Mouse (Mus musculus): Measurements from ENCODE around the gene Exosc1. TPM values are rescaled to one million over a fixed set of nuclear protein-coding genes. Genes with fewer than 3 reads are reported as not detected.
"Not testable (repeated sequence)": the region's sequence is repeated elsewhere in the genome, so short reads cannot be mapped to it uniquely, and the experiment has no call there.

Gene Exosc1
- total RNA-seq, 2 experiments from 2014 or later = 14.1 to 21.0 TPM

DNA sequence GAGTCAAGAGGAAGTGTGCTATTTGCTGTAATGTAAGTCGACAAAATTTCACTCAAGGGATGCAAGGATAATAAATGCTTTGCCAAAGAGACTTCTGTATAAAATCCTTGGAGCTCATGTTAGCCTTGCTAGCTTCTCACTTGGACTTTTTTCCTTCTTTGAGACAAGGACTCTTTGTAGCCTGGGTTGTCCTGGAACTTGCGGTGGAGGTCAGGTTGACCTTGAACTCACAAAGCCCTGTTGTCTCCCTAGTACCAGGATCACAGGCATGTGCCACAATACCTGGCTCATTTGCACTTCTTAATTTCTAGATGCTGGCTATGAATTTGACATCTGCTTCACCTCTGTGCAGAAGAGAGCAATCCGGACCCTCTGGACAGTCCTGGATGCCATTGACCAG lies 17.9 kb downstream of the Exosc1 start:
- ATAC-seq (replicated peaks; ENCODE audit: low FRiP score, poor library complexity, severe bottlenecking) = no peak

DNA sequence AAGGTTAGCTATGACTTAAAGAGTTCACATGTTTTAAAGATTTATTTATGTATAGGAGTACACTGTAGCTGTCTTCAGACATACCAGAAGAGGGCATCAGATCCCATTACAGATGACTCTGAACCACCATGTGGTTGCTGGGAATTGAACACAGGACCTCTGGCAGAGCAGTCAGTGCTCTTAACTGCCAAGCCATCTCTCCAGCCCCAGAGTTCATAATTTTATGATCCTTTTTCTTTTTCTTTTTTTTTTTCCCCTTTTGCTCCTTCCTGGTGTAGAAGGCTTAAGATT lies 18.7 kb downstream of the Exosc1 start:
- ATAC-seq (replicated peaks; ENCODE audit: low FRiP score, poor library complexity, severe bottlenecking) = not testable (repeated sequence)

GRCm38 (mm10) chr19:41913774-41914591 lies 19.2 kb downstream of the Exosc1 start:
- no peak for ATAC-seq (replicated peaks; ENCODE audit: low FRiP score, poor library complexity, severe bottlenecking)

DNA sequence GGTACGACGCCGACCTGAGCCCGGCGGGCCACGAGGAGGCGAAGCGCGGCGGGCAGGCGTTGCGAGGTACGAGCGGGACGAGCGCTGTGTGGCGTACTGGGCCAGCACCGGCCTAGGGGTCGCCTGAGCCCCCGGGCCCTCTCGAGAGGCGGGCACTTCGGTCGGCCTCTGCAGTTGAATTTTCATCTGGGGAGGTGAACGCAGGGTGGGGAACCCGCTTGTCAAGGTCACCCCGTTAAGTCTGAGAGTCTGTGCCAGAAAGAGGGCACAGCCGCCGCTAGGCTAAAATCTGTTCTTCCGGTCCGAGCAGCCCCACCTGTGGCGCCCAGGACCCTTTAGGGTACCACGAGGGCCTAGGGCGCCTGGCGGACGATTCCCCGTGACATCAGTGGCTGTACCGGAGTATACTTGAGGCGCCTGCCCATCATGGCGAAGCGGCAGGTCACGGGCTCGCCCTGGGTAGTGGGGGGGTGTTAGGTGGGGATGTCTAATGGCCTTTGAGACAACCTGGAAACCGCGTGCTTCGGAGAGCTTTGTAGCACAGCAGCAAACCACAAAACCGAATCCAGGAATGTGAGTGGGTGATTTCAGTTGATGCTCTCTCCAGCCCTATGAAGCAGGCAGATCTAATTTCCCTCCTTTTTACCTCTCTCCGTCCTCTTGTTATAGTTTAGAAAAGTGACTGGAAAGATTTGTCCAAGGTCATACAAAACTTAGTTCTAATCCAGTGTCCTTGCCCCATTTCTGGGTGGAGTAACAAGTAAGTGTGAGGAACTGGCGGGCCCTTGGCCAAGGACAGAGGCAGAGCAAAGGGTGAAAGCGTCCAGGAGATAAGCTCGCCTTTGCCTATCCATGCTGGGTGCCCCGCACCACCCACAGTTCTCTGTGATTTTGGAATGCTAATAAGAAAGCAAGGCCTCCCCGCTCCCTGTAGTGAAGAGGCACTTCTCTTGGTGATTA lies 20.8 kb downstream of the Exosc1 start:
- no peak for ATAC-seq (replicated peaks; ENCODE audit: low FRiP score, poor library complexity, severe bottlenecking)

DNA sequence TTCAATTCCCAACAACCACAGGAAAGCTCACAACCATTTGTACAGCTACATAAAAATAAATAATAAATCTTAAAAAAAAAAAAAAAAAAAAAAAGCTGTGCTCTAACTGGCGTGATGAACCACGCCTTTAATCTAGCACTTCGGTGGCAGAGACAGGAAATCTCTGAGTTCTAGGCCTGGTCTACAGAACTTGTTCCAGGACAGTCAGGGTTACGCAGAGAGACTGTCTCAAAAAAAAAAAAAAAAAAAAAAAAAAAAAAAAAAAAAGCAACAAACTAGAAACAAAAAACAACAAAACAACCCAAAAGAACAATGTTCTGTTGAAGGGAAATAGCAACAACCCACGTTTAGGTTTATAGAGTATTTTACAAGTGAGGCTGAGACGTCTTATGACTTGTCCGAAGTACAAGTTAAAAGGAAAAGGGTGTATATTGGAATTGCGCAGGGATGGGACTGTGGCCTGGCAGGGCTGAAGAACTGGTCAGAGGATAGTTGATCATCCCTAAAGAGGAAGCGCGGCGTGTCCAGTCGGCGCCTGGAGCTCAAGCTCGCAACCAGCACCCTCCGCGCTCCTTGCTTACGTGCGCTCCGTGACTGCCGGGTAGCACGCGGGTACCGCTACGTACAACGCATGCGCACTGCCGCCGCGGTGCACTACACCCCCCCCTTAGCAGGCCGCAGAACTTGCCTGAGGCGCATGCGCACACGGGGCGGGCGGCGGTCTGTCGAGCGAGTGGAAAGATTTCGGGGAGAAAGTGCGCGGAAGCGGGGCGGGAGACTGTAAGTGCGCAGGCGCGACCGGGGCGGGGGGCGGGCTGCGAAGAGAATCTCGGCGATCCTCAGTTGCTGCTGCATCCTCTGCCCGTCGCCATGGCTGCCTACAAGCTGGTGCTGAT lies 21.8 kb downstream of the Exosc1 start, which contains the start of gene Pgam1:
Gene Pgam1 (plus strand): TSS at position 746 of the 896 bp plus-strand sequence.
- ATAC-seq (replicated peaks; ENCODE audit: low FRiP score, poor library complexity, severe bottlenecking) = peak; percentile 93

GRCm38 (mm10) chr19:41910396-41910795 lies 22.8 kb downstream of the Exosc1 start:
- no peak for ATAC-seq (replicated peaks; ENCODE audit: low FRiP score, poor library complexity, severe bottlenecking)

DNA sequence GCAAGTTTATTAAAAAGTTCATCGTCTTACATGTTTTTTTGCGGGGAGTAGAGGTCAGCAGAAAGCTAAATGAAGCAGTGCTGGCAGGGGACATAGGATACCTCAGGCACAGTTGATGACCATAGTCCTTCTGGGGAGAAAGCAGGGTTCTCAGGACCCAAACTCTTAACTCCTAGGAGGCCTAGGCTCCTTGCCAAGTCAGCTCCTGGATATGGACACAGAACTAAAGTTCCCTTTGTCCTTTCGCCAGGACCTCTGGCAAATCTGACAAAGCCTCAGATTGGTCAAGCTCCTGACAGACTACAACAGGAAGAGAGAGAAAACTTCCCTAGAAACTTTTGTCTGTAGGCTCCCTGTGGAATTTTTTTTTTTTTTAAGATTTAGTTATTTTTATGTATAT lies 24.5 kb downstream of the Exosc1 start:
- no peak for ATAC-seq (replicated peaks; ENCODE audit: low FRiP score, poor library complexity, severe bottlenecking)

DNA sequence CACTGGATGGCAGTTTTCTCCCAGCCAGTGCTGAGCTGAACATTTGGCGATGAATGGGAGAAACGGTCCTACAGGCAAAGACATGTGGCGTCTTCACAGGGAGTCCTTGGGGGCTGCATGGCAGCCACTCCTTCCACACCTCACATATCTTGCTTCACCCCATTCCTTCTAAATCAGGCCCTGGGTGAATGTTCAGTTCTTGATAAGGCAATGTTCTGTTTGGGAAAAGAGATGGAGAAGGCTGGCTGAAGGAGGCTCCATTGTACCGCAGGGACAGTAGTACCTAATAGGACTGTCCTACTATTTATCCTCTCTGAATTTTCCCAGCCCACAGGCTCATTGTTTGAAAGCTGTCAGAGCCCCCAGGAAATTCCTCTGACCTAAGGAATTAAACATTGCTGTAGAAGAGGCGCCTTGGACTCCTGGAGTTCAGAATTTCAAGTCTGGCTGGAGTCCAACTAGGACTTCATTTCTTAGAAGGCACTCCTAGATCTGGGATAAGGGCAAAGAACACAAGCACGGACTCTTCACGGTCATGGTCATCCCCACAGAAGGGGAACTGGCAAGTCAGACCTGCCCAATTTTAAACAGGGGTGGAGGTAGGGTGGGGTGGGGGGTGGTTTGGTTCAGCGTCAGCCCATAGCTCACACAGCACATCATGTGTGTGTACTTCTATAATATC lies 26.0 kb downstream of the Exosc1 start:
- no peak for ATAC-seq (replicated peaks; ENCODE audit: low FRiP score, poor library complexity, severe bottlenecking)

GRCm38 (mm10) chr19:41906311-41907078 lies 26.7 kb downstream of the Exosc1 start:
- ATAC-seq (replicated peaks; ENCODE audit: low FRiP score, poor library complexity, severe bottlenecking) = no peak

DNA sequence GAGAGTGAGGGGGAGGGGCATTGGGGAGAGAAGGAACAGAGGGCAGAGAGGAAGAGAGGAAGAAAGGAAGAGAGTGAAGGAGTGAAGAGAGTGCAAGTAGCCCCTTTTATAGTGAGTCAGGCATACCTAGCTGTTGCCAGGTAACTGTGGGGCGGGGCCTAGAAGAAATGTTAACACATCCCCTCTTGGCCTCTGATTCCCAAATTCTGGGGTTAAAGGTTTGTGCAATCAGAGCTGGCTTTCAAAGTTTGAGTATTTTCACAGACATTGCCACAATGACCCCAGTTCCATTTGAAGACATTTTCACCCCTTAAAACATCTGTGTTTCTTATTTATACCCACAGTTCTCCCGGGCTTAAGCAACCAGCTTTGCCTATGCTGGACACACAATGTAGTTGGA lies 28.0 kb downstream of the Exosc1 start:
- ATAC-seq (replicated peaks; ENCODE audit: low FRiP score, poor library complexity, severe bottlenecking) = no peak

DNA sequence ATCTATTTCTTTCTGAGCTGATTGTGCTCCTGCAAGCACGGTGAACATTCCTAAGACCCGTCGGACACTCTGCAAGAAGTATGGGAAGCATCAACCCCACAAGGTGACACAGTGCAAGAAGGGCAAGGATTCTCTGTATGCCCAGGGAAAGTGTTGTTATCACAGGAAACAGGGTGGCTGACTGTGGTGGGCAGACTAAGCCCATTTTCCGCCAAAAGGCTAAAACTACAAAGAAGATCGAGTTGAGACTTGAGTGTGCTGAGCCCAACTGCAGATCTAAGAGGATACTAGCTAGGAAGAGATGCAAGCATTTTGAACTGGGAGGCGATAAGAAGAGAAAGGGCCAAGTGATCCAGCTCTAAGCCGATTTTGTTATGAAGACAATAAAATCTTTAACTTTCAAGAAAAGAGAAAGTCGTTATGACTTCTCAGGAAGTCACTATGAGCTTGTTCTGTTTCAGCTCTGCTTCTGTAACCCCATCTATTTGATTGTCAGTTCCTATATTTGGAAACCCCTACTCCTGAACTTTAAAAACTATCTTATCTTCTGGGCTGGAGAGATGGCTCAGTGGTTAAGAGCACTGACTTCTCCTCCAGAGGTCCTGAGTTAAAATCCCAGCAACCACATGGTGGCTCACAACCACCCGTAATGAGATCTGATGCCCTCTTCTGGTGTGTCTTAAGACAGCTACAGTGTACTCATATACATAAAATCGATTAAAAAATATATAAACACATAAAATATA lies 30.2 kb downstream of the Exosc1 start:
- no peak for ATAC-seq (replicated peaks; ENCODE audit: low FRiP score, poor library complexity, severe bottlenecking)

DNA sequence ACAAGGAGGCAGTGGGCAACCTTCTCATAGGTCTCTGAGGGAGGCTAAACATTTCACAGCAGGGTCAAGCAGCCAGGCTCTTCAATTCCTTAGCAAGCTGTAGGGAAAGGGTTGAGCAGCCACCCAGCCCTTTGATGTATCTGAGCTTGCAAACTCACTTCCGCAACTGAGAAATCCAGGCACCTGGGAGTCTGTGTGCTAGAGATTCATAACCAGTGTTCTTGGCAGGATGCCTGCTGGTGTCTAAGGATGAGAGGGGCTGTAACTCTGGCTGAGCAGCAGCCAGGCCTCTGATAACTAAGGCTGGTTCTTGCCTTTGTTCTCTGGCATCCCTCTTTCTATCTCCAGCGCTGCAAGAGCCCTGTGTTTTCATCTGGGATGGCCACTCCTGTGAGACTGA lies 31.5 kb downstream of the Exosc1 start:
- ATAC-seq (replicated peaks; ENCODE audit: low FRiP score, poor library complexity, severe bottlenecking) = no peak

DNA sequence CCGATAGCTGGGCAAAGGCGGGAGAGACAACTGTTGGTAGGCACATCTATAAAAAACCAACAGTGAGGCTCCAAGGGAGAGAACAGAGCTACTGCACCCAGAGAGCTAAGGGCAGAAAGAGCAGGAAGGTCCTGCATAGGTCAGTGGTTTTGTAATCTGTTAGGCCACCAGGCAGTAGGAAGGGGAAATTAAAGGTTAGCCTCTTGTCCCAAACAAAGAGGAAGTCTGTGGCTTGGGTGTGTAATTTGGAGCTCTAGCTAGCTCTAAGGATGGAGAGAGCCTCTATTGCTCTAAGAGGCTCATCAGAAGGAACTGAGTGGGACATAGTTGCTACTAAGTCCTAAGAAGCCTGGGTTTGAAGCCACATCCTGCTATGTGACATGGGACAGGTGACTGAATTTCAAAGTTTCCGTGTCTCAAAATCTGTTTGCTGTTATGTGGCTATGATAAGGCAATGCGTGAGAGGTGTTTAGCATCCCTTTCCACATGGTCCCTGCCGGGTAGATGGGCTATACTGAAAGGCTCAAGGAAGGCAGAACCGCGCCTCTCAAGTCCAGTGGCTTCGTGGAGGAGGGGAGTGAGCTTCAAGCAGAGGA lies 32.6 kb downstream of the Exosc1 start:
- no peak for ATAC-seq (replicated peaks; ENCODE audit: low FRiP score, poor library complexity, severe bottlenecking)

- ATAC-seq (replicated peaks; ENCODE audit: low FRiP score, poor library complexity, severe bottlenecking) = 0 out of 2 replicates have a peak, but pooled peaks have one; percentile 47
These were observed 34.4 kb downstream of the Exosc1 start for GRCm38 (mm10) chr19:41898860-41899259.

DNA sequence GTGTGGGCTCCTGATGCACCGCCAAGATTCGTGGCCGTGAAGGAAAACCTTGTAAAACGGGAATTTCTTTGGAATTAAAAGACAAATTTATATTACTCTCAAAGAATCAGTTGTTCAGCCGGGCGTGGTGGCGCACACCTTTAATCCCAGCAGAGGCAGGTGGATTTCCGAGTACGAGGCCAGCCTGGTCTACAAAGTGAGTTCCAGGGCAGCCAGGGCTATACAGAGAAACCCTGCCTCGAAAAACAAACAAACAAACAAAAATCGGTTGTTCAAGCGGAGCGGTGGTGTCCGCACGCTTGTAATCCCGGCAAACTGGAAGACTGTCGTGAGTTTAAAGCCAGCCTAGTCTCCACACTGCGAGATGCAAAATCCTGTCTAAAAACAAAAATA lies 36.9 kb downstream of the Exosc1 start:
- ATAC-seq (replicated peaks; ENCODE audit: low FRiP score, poor library complexity, severe bottlenecking) = no peak

- ATAC-seq (replicated peaks; ENCODE audit: low FRiP score, poor library complexity, severe bottlenecking) = peak; percentile 94
These were observed 37.5 kb downstream of the Exosc1 start, which contains the start of gene Rrp12 for GRCm38 (mm10) chr19:41895460-41896318. Rrp12 (minus strand) TSS chr19:41896173.

DNA sequence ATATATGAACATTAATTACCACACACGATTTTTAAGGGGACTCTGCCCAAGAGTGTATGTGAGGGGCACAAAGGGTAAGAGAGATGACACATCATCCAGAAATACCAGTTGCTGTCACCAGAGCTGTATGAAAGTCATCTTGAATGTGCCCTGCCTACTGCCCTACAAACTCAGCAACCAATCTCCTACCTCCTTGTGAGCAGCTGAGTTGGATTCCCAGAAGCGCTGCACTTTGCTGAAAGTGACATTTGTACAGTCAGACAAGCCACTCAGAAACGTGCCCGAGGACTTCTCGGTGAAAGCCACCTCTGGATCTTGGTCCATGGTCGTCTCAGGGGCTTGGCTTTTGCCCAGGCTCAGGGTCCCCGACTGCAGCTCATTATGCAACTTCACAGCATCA lies 38.3 kb downstream of the Exosc1 start:
- no peak for ATAC-seq (replicated peaks; ENCODE audit: low FRiP score, poor library complexity, severe bottlenecking)

Measured in erythroid progenitor cell, adult 5-6 weeks (primary cell).